Mouse (Mus musculus) olfactory bulb, adult 2 months (tissue): ENCODE results near the gene Adprhl1.

ENCODE experiments used
- CTCF ChIP-seq: fragments of 200-500 bp; IDR thresholded peaks from 2 replicates; pipeline ENCODE4 v1.5.1; 2012; ENCODE audit warnings: low read depth, mild to moderate bottlenecking, low read length, moderate library complexity; ENCODE audit not compliant: insufficient read depth
- POLR2A ChIP-seq: fragments of 200-500 bp; IDR thresholded peaks from 2 replicates; pipeline ENCODE4 v1.6.1; 2012; ENCODE audit warnings: mild to moderate bottlenecking, low read depth, low read length, moderate library complexity; ENCODE audit not compliant: insufficient read depth

DNA sequence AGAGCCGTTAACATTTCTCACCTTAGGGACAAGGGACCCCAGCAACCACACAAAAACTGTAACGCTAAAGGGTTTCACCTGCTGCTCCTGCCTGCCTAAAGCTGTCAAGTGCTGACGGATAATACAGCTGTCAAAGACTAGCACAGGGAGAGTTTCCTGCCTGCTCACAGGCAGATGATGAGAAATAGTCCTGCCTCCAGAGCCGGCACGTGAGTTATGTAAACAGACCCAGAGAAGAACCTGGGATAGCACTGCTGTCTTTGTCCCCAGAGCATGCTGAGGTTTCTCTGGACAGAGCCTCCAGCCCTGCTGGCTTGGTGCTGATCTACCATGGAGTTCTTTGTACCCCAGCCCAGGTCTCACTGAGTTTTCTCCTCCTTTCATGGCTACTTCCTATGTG lies 36.9 kb downstream of the Adprhl1 start:
- TF ChIP-seq CTCF: no peak
- no peak for TF ChIP-seq POLR2A
